Mouse (Mus musculus) splenic B cell, adult 2 months (primary cell): ENCODE measurements at regions not wholly inside any gene's neighbourhood (a gene's known extent, or its start where the extent isn't known, plus 50 kb on each side); places are given as distances from the start of the nearest gene placed in this dataset.
A peak's percentile ranks its signal among the peaks of the same experiment; 100 is the strongest.

ENCODE experiments used
- DNase-seq: peaks from one replicate; pipeline ENCODE4 v3.0.0-alpha.2; 2011; ENCODE audit warnings: low read depth, low spot score
- H3K27me3 ChIP-seq: 2 replicates; pipeline ENCODE4 v1.6.1; 2012; ENCODE audit warnings: mild to moderate bottlenecking, low read length, moderate library complexity, mixed read lengths; ENCODE audit not compliant: control insufficient read depth, poor library complexity, insufficient read depth, severe bottlenecking
- H3K36me3 ChIP-seq: 2 replicates; pipeline ENCODE4 v1.6.1; 2012; ENCODE audit warnings: mild to moderate bottlenecking, low read length, moderate library complexity, mixed read lengths; ENCODE audit not compliant: control insufficient read depth, poor library complexity, insufficient read depth, severe bottlenecking

GRCm38 (mm10) chr6:52443112-52443984 is 130.1 kb downstream of the Evx1 start:
- DNase-seq, result no peak
- H3K27me3 ChIP-seq, result no peaks in the 10 kb centered on the region
- no peaks in the 10 kb centered on the region for H3K36me3 ChIP-seq

GRCm38 (mm10) chr6:52458828-52459227 is 145.5 kb downstream of the Evx1 start:
- Histone ChIP-seq H3K36me3 (no peaks in the 10 kb centered on the region), H3K27me3 (no peaks in the 10 kb centered on the region)
- no peak for DNase-seq

GRCm38 (mm10) chr6:52461186-52461585 is 147.9 kb downstream of the Evx1 start:
- DNase-seq, result no peak
- Histone ChIP-seq H3K36me3 (no peaks in the 10 kb centered on the region), H3K27me3 (no peaks in the 10 kb centered on the region)

- no peak for DNase-seq
- Histone ChIP-seq H3K27me3 (no peaks in the 10 kb centered on the region), H3K36me3 (no peaks in the 10 kb centered on the region)
Measured at GRCm38 (mm10) chr6:52463369-52463768, 150.1 kb downstream of the Evx1 start.

- Histone ChIP-seq H3K27me3 (no peaks in the 10 kb centered on the region), H3K36me3 (no peaks in the 10 kb centered on the region)
- DNase-seq, result no peak
Measured at GRCm38 (mm10) chr6:52464571-52464970, 151.3 kb downstream of the Evx1 start.

GRCm38 (mm10) chr6:52465834-52466525 is 152.7 kb downstream of the Evx1 start:
- DNase-seq, result no peak
- H3K36me3 ChIP-seq, result no peaks in the 10 kb centered on the region

GRCm38 (mm10) chr6:52470831-52471230 is 157.5 kb downstream of the Evx1 start:
- Histone ChIP-seq H3K36me3 (no peaks in the 10 kb centered on the region), H3K27me3 (no peaks in the 10 kb centered on the region)
- DNase-seq, result no peak

More at GRCm38 (mm10) chr6:52465834-52466525, 152.7 kb downstream of the Evx1 start:
- no peaks in the 10 kb centered on the region for H3K27me3 ChIP-seq

DNA sequence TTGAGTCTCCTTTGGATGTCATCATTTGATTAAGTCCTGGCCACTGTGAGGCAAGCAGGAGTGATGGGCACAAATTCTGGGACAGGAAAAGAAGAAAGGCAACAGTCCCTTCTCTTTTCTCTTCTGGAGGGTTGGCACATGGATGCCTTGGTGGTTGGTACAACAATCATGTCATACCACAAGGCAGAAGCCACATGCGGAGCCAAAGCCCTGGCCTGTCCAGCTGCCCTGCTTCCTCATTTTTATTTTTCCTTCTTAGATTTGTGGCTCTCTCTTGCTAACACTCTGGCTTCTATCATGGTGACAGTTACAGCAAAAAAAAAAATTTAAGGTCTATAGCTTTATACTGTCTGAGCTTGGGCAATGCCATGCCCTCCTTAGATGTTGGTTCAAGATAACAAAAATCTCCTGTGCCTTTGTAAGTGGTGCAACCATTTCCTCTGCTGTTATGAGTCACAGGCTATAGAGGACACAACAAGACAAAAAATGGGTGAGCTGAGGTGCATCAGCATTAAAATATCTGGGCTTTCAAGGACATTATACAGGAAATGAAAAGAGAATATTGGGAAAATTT is 158.2 kb downstream of the Evx1 start:
- H3K27me3 ChIP-seq, result no peaks in the 10 kb centered on the region
- no peaks in the 10 kb centered on the region for H3K36me3 ChIP-seq
- DNase-seq, result no peak

DNA sequence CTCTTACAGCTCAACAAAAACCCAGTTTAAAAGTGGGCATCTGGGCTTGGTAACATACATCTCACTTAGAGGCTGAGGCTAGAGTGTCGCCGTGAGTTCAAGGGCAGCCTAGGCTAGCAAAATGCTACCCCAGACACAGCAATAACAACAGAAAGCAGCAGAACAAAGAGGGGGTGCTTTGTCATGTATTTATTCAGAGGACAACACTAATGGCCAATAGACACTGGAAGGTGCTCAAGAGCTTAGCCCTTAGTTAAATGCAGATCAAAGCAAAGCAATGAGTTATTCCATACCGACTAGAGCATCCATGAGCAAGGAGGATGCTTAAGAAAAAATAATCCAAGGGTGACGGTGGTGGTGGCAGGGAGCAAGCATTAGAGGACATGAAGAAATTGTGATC is 158.7 kb downstream of the Evx1 start:
- Histone ChIP-seq H3K36me3 (no peaks in the 10 kb centered on the region), H3K27me3 (no peaks in the 10 kb centered on the region)
- no peak for DNase-seq

DNA sequence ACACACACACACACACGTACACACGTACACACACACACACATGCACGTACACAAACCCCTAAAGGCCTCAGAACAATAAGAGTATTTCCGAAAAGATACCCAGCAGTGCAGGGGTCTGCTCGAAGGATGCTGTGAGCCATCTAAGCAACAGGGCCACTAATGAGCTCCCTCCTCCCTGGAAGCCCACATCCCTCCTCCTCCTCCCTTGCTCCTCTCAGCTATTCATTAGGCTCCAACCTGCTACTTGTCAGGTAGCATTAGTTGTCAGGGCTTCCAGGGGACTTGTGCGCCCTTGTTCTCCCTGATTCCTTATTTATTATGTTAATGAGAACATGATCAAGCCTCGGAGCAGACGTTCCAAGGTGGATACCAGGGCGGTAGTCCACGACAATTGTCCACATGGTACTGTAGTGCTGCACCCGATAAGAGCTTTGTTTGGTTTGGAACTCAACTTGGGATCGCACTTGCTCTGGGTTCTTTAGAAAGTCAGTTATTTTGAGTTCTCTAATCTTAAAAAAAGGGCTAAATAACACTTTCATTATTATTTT is 159.8 kb downstream of the Evx1 start:
- Histone ChIP-seq H3K27me3 (no peaks in the 10 kb centered on the region), H3K36me3 (no peaks in the 10 kb centered on the region)
- no peak for DNase-seq

GRCm38 (mm10) chr6:52473924-52474323 is 160.6 kb downstream of the Evx1 start:
- peak; percentile 7 for DNase-seq
- Histone ChIP-seq H3K27me3 (no peaks in the 10 kb centered on the region), H3K36me3 (no peaks in the 10 kb centered on the region)

GRCm38 (mm10) chr6:52475676-52476075 is 162.4 kb downstream of the Evx1 start:
- H3K36me3 ChIP-seq, result no peaks in the 10 kb centered on the region
- no peak for DNase-seq
- no peaks in the 10 kb centered on the region for H3K27me3 ChIP-seq

GRCm38 (mm10) chr6:52476907-52477306 is 163.3 kb downstream of the Hibadh start:
- Histone ChIP-seq H3K36me3 (no peaks in the 10 kb centered on the region), H3K27me3 (no peaks in the 10 kb centered on the region)
- no peak for DNase-seq

- Histone ChIP-seq H3K27me3 (no peaks in the 10 kb centered on the region), H3K36me3 (no peaks in the 10 kb centered on the region)
- peak; percentile 62 for DNase-seq
Measured at GRCm38 (mm10) chr6:52477380-52477779, 162.8 kb downstream of the Hibadh start.

GRCm38 (mm10) chr6:52478624-52479023 is 161.6 kb downstream of the Hibadh start:
- DNase-seq, result no peak
- H3K36me3 ChIP-seq, result no peaks in the 10 kb centered on the region
- no peaks in the 10 kb centered on the region for H3K27me3 ChIP-seq
